17 mouse cellular contexts compared by ENCODE assay signal in genomic region chr2:64325499-64325898, GRCm38 (mm10).
DNase-seq lines count a peak whose midpoint lies in the region; ATAC-seq lines count a peak whose summit lies in the region.
"Had no signal": no experiment of that assay in that cellular context is flagged by ENCODE, and none has a peak within 500 bp of the region (broad histone marks: within the 10 kb centered on the region; RNA-seq: fewer than 3 reads in every experiment).

No protein-coding gene starts in this region.

- no peak overlapping the region for H3K27ac ChIP-seq in hindbrain, embryonic 11.5 days (ENCODE audit: low read depth, low read length)
- no peak overlapping the region for H3K27ac ChIP-seq in hindbrain, embryonic 16.5 days (ENCODE audit: low read depth, low read length)
- H3K27ac ChIP-seq in midbrain, embryonic 12.5 days (replicated peaks) = no peak overlapping the region
- no peak overlapping the region for H3K27ac ChIP-seq in midbrain, embryonic 15.5 days
- no peak overlapping the region for H3K27ac ChIP-seq in neural tube, embryonic 14.5 days (ENCODE audit: low read depth, low read length)
- H3K27ac ChIP-seq: embryonic facial prominence, embryonic 13.5 days; intestine, embryonic 15.5 days; liver, embryonic 15.5 days had no signal

- no peaks in the 10 kb centered on the region for H3K9me3 ChIP-seq in hindbrain, embryonic 11.5 days (ENCODE audit: control insufficient read depth, low read length)
- no peaks in the 10 kb centered on the region for H3K9me3 ChIP-seq in hindbrain, embryonic 16.5 days (ENCODE audit: control insufficient read depth, low read length)
- no peaks in the 10 kb centered on the region for H3K9me3 ChIP-seq in midbrain, embryonic 12.5 days
- no peaks in the 10 kb centered on the region for H3K9me3 ChIP-seq in midbrain, embryonic 15.5 days
- no peaks in the 10 kb centered on the region for H3K9me3 ChIP-seq in neural tube, embryonic 14.5 days (ENCODE audit: control insufficient read depth, low read length)
- H3K9me3 ChIP-seq: embryonic facial prominence, embryonic 13.5 days; intestine, embryonic 15.5 days; liver, embryonic 15.5 days had no signal

- H3K4me3 ChIP-seq in hindbrain, embryonic 11.5 days (ENCODE audit: low read depth, low read length) = no peak overlapping the region
- no peak overlapping the region for H3K4me3 ChIP-seq in hindbrain, embryonic 16.5 days (ENCODE audit: low read length)
- no peak overlapping the region for H3K4me3 ChIP-seq in midbrain, embryonic 12.5 days
- H3K4me3 ChIP-seq in midbrain, embryonic 15.5 days = no peak overlapping the region
- no peak overlapping the region for H3K4me3 ChIP-seq in neural tube, embryonic 14.5 days (ENCODE audit: low read depth, low read length)
- H3K4me3 ChIP-seq: embryonic facial prominence, embryonic 13.5 days; intestine, embryonic 15.5 days; liver, embryonic 15.5 days had no signal

- peak; percentile 32 for DNase-seq in hindbrain, embryonic 11.5 days (ENCODE audit: low spot score)
- peak; percentile 51 for DNase-seq in embryo, embryonic 11 days
- no peak for DNase-seq in lung, postnatal 36 days
- no peak for DNase-seq in spleen, postnatal 4 days (ENCODE audit: low spot score in 2 of 2)
- DNase-seq: adrenal gland, adult 8-10 months; heart, adult 11 months; kidney, postnatal 10 days; lung, postnatal 4 days had no signal

- H3K4me2 ChIP-seq in hindbrain, embryonic 11.5 days (replicated peaks; ENCODE audit: low read depth, low read length) = no peak overlapping the region
- no peak overlapping the region for H3K4me2 ChIP-seq in hindbrain, embryonic 16.5 days (ENCODE audit: low read length)
- no peak overlapping the region for H3K4me2 ChIP-seq in midbrain, embryonic 12.5 days (replicated peaks)
- no peak overlapping the region for H3K4me2 ChIP-seq in midbrain, embryonic 15.5 days
- no peak overlapping the region for H3K4me2 ChIP-seq in neural tube, embryonic 14.5 days (ENCODE audit: low read depth, low read length)
- H3K4me2 ChIP-seq: embryonic facial prominence, embryonic 13.5 days; intestine, embryonic 15.5 days; liver, embryonic 15.5 days had no signal

- H3K27me3 ChIP-seq in hindbrain, embryonic 11.5 days (ENCODE audit: control insufficient read depth, insufficient read depth, low read length) = no peaks in the 10 kb centered on the region
- H3K27me3 ChIP-seq in hindbrain, embryonic 16.5 days (replicated peaks; ENCODE audit: control insufficient read depth, insufficient read depth, low read length) = no peaks in the 10 kb centered on the region
- no peaks in the 10 kb centered on the region for H3K27me3 ChIP-seq in midbrain, embryonic 12.5 days
- H3K27me3 ChIP-seq in midbrain, embryonic 15.5 days (replicated peaks) = no peaks in the 10 kb centered on the region
- no peaks in the 10 kb centered on the region for H3K27me3 ChIP-seq in neural tube, embryonic 14.5 days (ENCODE audit: control insufficient read depth, insufficient read depth, low read length)
- H3K27me3 ChIP-seq: CH12.LX; embryonic facial prominence, embryonic 13.5 days; intestine, embryonic 15.5 days; liver, embryonic 15.5 days; Patski had no signal

- no peaks in the 10 kb centered on the region for H3K4me1 ChIP-seq in hindbrain, embryonic 11.5 days (replicated peaks; ENCODE audit: control insufficient read depth, insufficient read depth, low read length)
- no peaks in the 10 kb centered on the region for H3K4me1 ChIP-seq in hindbrain, embryonic 16.5 days (ENCODE audit: control insufficient read depth, insufficient read depth, low read depth, low read length)
- H3K4me1 ChIP-seq in midbrain, embryonic 12.5 days = peaks cover 6% of the 10 kb centered on the region; the same call in 1 of the 2 replicates
- H3K4me1 ChIP-seq in midbrain, embryonic 15.5 days = no peaks in the 10 kb centered on the region
- H3K4me1 ChIP-seq in neural tube, embryonic 14.5 days (ENCODE audit: control insufficient read depth, insufficient read depth, low read length) = no peaks in the 10 kb centered on the region
- H3K4me1 ChIP-seq: embryonic facial prominence, embryonic 13.5 days; intestine, embryonic 15.5 days; liver, embryonic 15.5 days had no signal

- WGBS in hindbrain, embryonic 11.5 days = 21% methylated on average over 2 of the region's 2 CpGs
- WGBS in hindbrain, embryonic 16.5 days = 21% methylated on average over 2 of the region's 2 CpGs
- 19% methylated on average over 2 of the region's 2 CpGs for WGBS in midbrain, embryonic 12.5 days
- WGBS in midbrain, embryonic 15.5 days = 27% methylated on average over 2 of the region's 2 CpGs
- 23% methylated on average over 2 of the region's 2 CpGs for whole genome bisulfite sequencing in neural tube, embryonic 14.5 days

- H3K36me3 ChIP-seq in hindbrain, embryonic 11.5 days (ENCODE audit: control insufficient read depth, insufficient read depth, low read length) = no peaks in the 10 kb centered on the region
- H3K36me3 ChIP-seq in hindbrain, embryonic 16.5 days (ENCODE audit: control insufficient read depth, insufficient read depth, low read length) = no peaks in the 10 kb centered on the region
- no peaks in the 10 kb centered on the region for H3K36me3 ChIP-seq in midbrain, embryonic 12.5 days
- no peaks in the 10 kb centered on the region for H3K36me3 ChIP-seq in midbrain, embryonic 15.5 days (replicated peaks)
- H3K36me3 ChIP-seq in neural tube, embryonic 14.5 days (ENCODE audit: control insufficient read depth, insufficient read depth, low read length) = no peaks in the 10 kb centered on the region
- H3K36me3 ChIP-seq: embryonic facial prominence, embryonic 13.5 days; intestine, embryonic 15.5 days; liver, embryonic 15.5 days had no signal

- peak; percentile 86 for ATAC-seq in hindbrain, embryonic 11.5 days (ENCODE audit: low FRiP score)
- ATAC-seq in hindbrain, embryonic 16.5 days = no peak
- peak; percentile 71 for ATAC-seq in midbrain, embryonic 12.5 days (ENCODE audit: low FRiP score, low read depth)
- ATAC-seq in midbrain, embryonic 15.5 days (replicated peaks) = no peak
- ATAC-seq in neural tube, embryonic 14.5 days (ENCODE audit: low read depth) = 0 out of 2 replicates have a peak, but pooled peaks have one; percentile 44
- ATAC-seq: intestine, embryonic 15.5 days; Patski had no signal

- H3K9ac ChIP-seq in hindbrain, embryonic 11.5 days (ENCODE audit: low read depth, low read length) = no peak overlapping the region
- no peak overlapping the region for H3K9ac ChIP-seq in hindbrain, embryonic 16.5 days (ENCODE audit: low read depth, low read length)
- H3K9ac ChIP-seq in midbrain, embryonic 12.5 days (replicated peaks) = no peak overlapping the region
- H3K9ac ChIP-seq in midbrain, embryonic 15.5 days = no peak overlapping the region
- H3K9ac ChIP-seq in neural tube, embryonic 14.5 days (replicated peaks; ENCODE audit: low read depth, low read length) = no peak overlapping the region
- H3K9ac ChIP-seq: embryonic facial prominence, embryonic 13.5 days; intestine, embryonic 15.5 days; liver, embryonic 15.5 days had no signal

Comparison
In these comparisons a context has a peak if more than half of its experiments do, and no peak if none do; other contexts are left out.
1. ATAC-seq: peak in hindbrain, embryonic 11.5 days (single experiment), midbrain, embryonic 12.5 days (single experiment) and neural tube, embryonic 14.5 days (single experiment); none in hindbrain, embryonic 16.5 days (single experiment) and midbrain, embryonic 15.5 days (single experiment).
2. DNase-seq: peak in hindbrain, embryonic 11.5 days (single experiment) and embryo, embryonic 11 days (single experiment); none in lung, postnatal 36 days (single experiment) and spleen, postnatal 4 days (0 of 2).